Mouse (Mus musculus): ENCODE results near the gene Ppp2r2c.

Gene Ppp2r2c

DNA sequence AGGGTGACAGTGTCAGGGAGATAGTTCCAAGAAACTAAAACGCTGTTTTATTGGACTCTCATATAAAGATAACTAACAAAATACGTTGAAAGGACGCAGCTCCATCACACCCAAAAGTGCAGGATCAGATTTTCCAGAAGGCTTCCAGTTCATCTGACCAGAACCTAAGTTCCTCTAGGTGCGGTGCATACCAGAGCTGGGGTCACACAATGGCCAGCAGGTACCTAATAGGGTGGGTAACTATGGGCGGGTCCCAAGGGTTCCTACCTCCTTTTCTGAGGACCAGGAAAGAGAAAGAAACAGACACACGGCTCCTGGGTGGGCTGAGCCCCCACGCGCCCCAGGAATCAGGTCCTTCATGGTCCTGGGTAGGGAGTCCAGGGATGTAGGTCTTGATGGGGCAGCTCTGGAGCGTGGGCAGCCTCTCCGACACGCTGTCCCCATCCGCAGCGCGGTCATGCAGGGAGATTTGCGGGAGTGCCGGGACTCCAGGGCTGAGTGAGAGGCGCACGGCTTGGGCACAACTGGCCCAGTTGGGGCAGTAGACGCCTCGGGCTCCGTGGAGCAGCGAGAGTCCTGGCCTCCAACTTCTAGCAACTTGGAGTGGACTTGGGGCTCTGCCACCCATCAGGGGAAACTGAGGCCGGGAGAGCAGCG is 119.9 kb downstream of the Ppp2r2c start:
- in situ Hi-C loops (cut with MboI) = no loop called here

- in situ Hi-C loops (cut with MboI) = no loop called here
These were observed 120.7 kb downstream of the Ppp2r2c start, which contains the start of gene Wfs1 for GRCm38 (mm10) chr5:36988781-36989624. Wfs1 (minus strand) TSS chr5:36989205.

DNA sequence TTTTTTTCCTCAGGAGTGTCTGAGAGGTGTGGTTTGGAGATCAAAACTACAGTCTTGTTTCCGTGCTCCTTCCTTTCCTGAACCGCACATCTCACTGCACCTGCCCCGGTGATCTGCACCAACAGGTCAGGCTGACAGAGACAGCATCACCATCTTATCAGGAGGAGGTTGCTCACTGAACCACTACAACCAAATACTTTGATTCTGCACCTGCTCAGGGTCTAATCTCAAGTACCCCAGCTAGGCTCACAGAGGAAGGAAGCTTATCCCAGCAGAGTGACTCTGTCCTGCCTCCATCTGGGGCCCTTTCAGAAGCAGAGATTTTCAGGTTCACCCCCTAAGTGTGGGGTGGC is 121.3 kb downstream of the Ppp2r2c start:
- in situ Hi-C loops (cut with MboI) = no loop called here

DNA sequence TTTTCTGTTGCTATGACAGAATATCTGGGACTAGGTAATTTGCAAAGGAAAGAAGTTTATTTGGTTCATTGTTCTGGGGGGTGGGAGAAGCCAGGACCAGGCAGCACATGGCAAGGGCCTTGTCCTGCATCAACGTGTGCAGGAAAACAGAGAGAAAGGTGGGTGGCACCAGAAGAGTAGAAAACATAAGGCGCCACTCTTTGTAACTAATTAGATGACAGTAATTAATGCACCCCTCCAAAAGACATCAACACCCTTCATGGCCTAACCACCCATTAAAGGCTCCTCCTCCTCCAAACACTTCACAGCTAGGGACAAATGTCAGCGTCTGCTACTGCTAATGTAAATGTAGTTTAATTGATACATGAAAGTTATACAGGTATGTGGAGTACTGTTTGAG is 121.9 kb downstream of the Ppp2r2c start:
- in situ Hi-C loops (cut with MboI) = no loop called here

GRCm38 (mm10) chr5:36990631-36991350 is 122.5 kb downstream of the Ppp2r2c start:
- in situ Hi-C loops (cut with MboI) = no loop called here

DNA sequence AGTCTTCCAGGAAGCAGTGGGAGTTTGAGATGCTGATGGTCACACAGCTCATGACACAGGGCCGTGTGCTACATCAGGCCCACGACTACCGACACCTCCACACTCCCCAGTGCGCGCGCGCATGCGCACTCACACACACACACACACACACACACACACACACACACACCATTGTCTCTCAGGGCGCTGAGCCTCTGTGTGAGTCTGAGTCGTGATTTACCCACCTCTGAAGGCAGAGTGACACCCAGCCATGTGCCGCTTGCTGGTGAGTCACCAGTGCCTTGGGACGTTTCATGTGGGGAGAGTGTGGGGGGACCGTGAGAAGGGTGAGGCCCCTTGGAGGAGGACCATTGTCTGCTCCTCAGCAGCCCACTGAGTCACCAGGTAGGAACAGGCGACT is 128.1 kb downstream of the Ppp2r2c start:
- in situ Hi-C loops (cut with MboI) = no loop called here

DNA sequence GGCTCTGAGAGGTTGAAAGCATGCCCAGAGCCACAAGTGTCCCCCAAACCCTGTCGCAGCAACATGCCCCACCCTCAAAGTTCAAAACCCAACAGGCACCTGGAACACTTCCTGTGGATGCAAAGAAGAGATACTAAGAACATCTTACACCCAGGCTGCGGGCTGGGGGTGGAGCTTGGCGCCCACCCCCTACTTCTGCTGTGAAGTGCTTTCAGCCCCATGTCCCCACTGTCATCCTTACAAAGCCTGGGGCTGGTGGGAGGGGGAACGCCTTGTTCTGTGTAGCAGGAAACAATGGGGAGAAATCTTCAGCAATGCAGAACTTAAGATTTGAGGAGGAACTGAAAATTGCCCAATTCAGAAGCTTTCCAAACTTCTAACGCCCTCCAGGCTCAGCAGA is 129.7 kb downstream of the Ppp2r2c start:
- in situ Hi-C loops (cut with MboI) = no loop called here

- in situ Hi-C loops (cut with MboI) = no loop called here
These were observed 132.7 kb downstream of the Ppp2r2c start for GRCm38 (mm10) chr5:37001002-37001401.

GRCm38 (mm10) chr5:37002001-37002400 is 133.7 kb downstream of the Ppp2r2c start:
- in situ Hi-C loops (cut with MboI) = no loop called here
